Mouse (Mus musculus) stomach, postnatal 0 days (tissue): Measurements from ENCODE around the gene Mtus2. TPM values are rescaled to one million over a fixed set of nuclear protein-coding genes. Genes with fewer than 3 reads are reported as not detected.
"Not testable (repeated sequence)": the region's sequence is repeated elsewhere in the genome, so short reads cannot be mapped to it uniquely, and the experiment has no call there.

Experiments used
- ATAC-seq: fragments of 200-750 bp; cut with Nextera tagmentation; 2 replicates; pipeline ENCODE4 v1.8.0; 2017; ENCODE audit not compliant: low FRiP score, low TSS enrichment
- DNase-seq: peaks from one replicate; pipeline ENCODE4 v3.0.0-alpha.2; 2016; ENCODE audit warnings: low spot score
- H3K27ac ChIP-seq: fragments of 300-500 bp; sonication (generic); replicated peaks from 2 replicates; pipeline ENCODE4 v1.5.1; 2014; ENCODE audit warnings: mild to moderate bottlenecking, control low read depth
- H3K27me3 ChIP-seq: fragments of 300-500 bp; sonication (generic); 2 replicates; pipeline ENCODE4 v1.6.1; 2014; ENCODE audit warnings: low read length; ENCODE audit not compliant: control insufficient read depth, insufficient read depth
- H3K36me3 ChIP-seq: fragments of 300-500 bp; sonication (generic); 2 replicates; pipeline ENCODE4 v1.6.1; 2014; ENCODE audit warnings: low read length, mixed read lengths; ENCODE audit not compliant: control insufficient read depth, insufficient read depth
- H3K4me1 ChIP-seq: fragments of 300-500 bp; sonication (generic); replicated peaks from 2 replicates; pipeline ENCODE4 v1.6.1; 2014; ENCODE audit warnings: antibody characterized with exemption; ENCODE audit not compliant: control insufficient read depth, insufficient read depth
- H3K4me2 ChIP-seq: fragments of 300-500 bp; sonication (generic); replicated peaks from 2 replicates; pipeline ENCODE4 v1.6.1; 2014; ENCODE audit warnings: low read depth, mild to moderate bottlenecking, control low read depth, moderate library complexity
- H3K4me3 ChIP-seq: fragments of 300-500 bp; sonication (generic); 2 replicates; pipeline ENCODE4 v1.5.1; 2014; ENCODE audit warnings: low read depth, low read length, control low read depth
- H3K9ac ChIP-seq: fragments of 300-500 bp; sonication (generic); 2 replicates; pipeline ENCODE4 v1.6.1; 2014; ENCODE audit warnings: mild to moderate bottlenecking, low read length, control low read depth, mixed read lengths
- H3K9me3 ChIP-seq: fragments of 300-500 bp; sonication (generic); 2 replicates; pipeline ENCODE4 v1.6.1; 2016; ENCODE audit warnings: low read length; ENCODE audit not compliant: control insufficient read depth
- CTCF ChIP-seq: IDR thresholded peaks from 2 replicates; pipeline ENCODE4 v1.5.1; 2016; ENCODE audit warnings: antibody characterized with exemption, low read depth, mild to moderate bottlenecking, moderate library complexity
- EP300 ChIP-seq: optimal IDR thresholded peaks from 2 replicates; pipeline ENCODE3; 2016; ENCODE audit warnings: antibody characterized with exemption
- WGBS: fragments of 180-500 bp; shearing (Covaris S2); extraction: QIAGEN DNeasy Blood & Tissue Kit; methylation state at CpG from one replicate; pipeline ENCODE4 v1.1.7; 2014; 5-methylcytosine and 5-hydroxymethylcytosine counted together
- polyA plus RNA-seq: library from polyadenylated mRNA; unstranded; fragments of >200 nt; fragmentation: Nextera tagmentation; extraction: Ambion mirVana; gene quantifications from 2 replicates; pipeline ENCODE4 v1.2.1, GENCODE M21; 2015

Gene Mtus2
- polyA plus RNA-seq, 1 experiment from 2014 or later: 12.3 TPM

- H3K9ac ChIP-seq: no peak overlapping the region
- no peaks in the 10 kb centered on the region for H3K4me1 ChIP-seq
- no peak for TF ChIP-seq EP300
- TF ChIP-seq CTCF: peak; percentile 46
- H3K4me2 ChIP-seq: no peak overlapping the region
- ATAC-seq: no peak
- H3K9me3 ChIP-seq: no peaks in the 10 kb centered on the region
- DNase-seq: no peak
- H3K27ac ChIP-seq: no peak overlapping the region
- H3K4me3 ChIP-seq: no peak overlapping the region
- WGBS: 79% methylated on average over 7 of the region's 7 CpGs
- H3K27me3 ChIP-seq: no peaks in the 10 kb centered on the region
- no peaks in the 10 kb centered on the region for H3K36me3 ChIP-seq
Measured at GRCm38 (mm10) chr5:147928668-147929497, 28.2 kb upstream of the Mtus2 start.

DNA sequence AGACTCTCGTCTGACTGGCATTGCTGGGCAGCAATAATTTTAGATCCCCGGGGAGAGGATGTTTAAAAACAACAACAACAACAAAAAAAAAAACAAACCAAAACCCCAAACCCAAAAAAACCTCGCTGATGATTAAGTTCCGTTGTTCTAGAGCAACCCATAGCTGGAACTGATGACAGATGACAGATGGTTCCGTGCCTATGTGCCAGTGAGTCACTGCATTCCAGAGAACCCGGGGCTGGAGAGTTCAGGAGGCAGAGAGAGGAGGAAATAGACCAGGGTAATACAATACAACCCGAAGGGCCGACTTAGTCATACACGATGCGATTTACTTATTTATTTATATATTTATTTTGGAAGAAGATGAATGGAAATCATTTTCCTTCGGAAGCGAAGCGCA, 22.0 kb upstream of the Mtus2 start:
- Histone ChIP-seq H3K4me3 (no peak overlapping the region), H3K9ac (no peak overlapping the region)

GRCm38 (mm10) chr5:147939226-147939625, 17.9 kb upstream of the Mtus2 start:
- DNase-seq: no peak

More for the DNA sequence above, 22.0 kb upstream of the Mtus2 start:
- Histone ChIP-seq H3K27ac (no peak overlapping the region), H3K9me3 (no peaks in the 10 kb centered on the region), H3K27me3 (no peaks in the 10 kb centered on the region), H3K4me2 (no peak overlapping the region), H3K36me3 (no peaks in the 10 kb centered on the region), H3K4me1 (no peaks in the 10 kb centered on the region)
- DNase-seq (no peak), ATAC-seq (no peak)
- 79% methylated on average over 13 of the region's 13 CpGs for WGBS
- TF ChIP-seq EP300 (no peak), CTCF (no peak)

DNA sequence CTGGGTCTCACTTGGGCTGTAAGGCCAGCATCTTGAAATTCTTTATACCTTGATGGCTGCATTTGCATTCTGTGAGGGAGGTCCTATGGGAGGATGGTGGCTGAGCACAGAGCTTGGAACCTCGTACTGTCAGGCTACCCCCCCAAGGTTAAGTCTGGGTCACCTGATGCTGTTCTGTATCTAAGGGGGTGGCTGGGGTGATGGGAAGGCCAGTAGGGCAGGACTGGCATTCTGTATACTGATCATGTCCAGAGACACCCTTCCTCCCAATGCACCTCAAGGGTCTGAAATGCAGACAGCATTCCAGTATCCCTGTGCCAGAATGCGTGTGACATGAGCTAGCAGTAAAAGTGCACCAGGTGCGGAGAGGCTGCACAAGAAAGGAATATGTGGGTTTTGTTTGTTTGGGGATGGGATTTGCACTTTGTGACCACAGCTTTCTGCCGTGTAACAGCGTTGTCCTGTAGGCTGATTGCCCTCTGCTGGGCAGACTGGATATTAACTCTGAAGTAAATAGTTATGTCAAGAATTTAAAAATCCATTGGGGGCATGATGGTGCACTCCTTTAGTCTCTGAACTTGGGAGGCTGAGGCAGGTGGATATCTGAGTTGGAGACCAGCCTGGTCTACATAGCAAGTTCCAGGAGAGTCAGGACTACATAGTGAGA, 12.0 kb upstream of the Mtus2 start:
- Histone ChIP-seq H3K4me3 (no peak overlapping the region), H3K9ac (no peak overlapping the region), H3K27ac (no peak overlapping the region), H3K4me2 (no peak overlapping the region), H3K4me1 (no peaks in the 10 kb centered on the region), H3K36me3 (no peaks in the 10 kb centered on the region), H3K9me3 (no peaks in the 10 kb centered on the region), H3K27me3 (no peaks in the 10 kb centered on the region)
- 19% methylated on average over 5 of the region's 5 CpGs for WGBS
- ATAC-seq: no peak
- peak; percentile 23 for DNase-seq
- no peak for TF ChIP-seq EP300
- TF ChIP-seq CTCF: peak; percentile 82

More at GRCm38 (mm10) chr5:147939226-147939625, 17.9 kb upstream of the Mtus2 start:
- Histone ChIP-seq H3K27me3 (no peaks in the 10 kb centered on the region), H3K4me3 (no peak overlapping the region), H3K4me2 (no peak overlapping the region), H3K36me3 (no peaks in the 10 kb centered on the region), H3K27ac (no peak overlapping the region), H3K9me3 (no peaks in the 10 kb centered on the region), H3K9ac (no peak overlapping the region), H3K4me1 (no peaks in the 10 kb centered on the region)
- no peak for TF ChIP-seq EP300
- no peak for TF ChIP-seq CTCF
- ATAC-seq: no peak
- 62% methylated on average over 5 of the region's 5 CpGs for WGBS

DNA sequence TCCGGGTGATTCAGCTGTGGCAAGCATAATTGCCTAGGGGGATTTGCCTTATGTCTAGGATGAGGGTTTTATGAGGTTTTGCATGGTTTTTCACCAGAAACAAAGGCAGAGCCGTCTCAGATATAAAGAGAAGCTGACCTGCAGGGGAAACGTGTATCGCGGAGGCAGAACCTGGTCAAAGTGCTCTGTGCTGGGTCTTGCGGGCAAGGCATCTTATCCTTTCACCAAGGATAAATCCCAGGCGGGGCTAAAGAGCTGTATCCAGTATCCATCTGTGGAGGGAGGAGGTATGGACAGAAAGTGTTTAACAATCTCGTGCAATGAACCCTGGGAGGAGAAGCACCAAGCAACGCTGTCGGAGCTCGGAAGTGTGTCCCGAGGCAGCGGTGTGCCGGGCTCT, 7.2 kb upstream of the Mtus2 start:
- H3K27me3 ChIP-seq: no peaks in the 10 kb centered on the region
- H3K4me3 ChIP-seq: no peak overlapping the region
- TF ChIP-seq EP300 (no peak), CTCF (no peak)
- ATAC-seq: no peak
- no peak overlapping the region for H3K4me2 ChIP-seq
- WGBS: 81% methylated on average over 14 of the region's 14 CpGs
- H3K9me3 ChIP-seq: no peaks in the 10 kb centered on the region
- no peak overlapping the region for H3K9ac ChIP-seq
- H3K36me3 ChIP-seq: no peaks in the 10 kb centered on the region
- no peaks in the 10 kb centered on the region for H3K4me1 ChIP-seq
- H3K27ac ChIP-seq: no peak overlapping the region
- no peak for DNase-seq

- WGBS: 38% methylated on average over 2 of the region's 2 CpGs
Measured at GRCm38 (mm10) chr5:147951751-147952150, 5.4 kb upstream of the Mtus2 start.

DNA sequence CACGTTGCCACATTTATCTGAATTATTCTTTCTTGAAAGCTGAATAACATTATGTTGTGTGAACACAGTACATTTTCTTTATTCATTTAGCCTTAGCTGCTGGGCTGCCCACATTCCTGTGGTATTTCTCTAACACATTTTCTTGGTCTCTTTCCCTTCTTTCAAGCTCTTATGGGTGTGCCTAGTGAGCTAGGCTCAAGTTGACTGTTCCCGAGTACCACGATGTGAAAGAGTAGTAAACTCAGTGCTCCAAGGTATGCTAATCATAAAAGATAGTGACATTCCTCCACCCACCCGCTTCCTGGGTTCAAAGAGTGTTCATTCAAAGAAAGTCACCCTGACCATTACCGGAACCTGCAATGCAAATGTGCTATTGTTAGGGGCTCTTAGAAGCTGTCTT, 3.9 kb upstream of the Mtus2 start:
- 75% methylated on average over 5 of the region's 5 CpGs for WGBS
- not testable (repeated sequence) for H3K9me3 ChIP-seq

More at GRCm38 (mm10) chr5:147951751-147952150, 5.4 kb upstream of the Mtus2 start:
- Histone ChIP-seq H3K27me3 (no peaks in the 10 kb centered on the region), H3K4me1 (no peaks in the 10 kb centered on the region), H3K9me3 (no peaks in the 10 kb centered on the region), H3K4me2 (no peak overlapping the region), H3K36me3 (no peaks in the 10 kb centered on the region), H3K9ac (no peak overlapping the region), H3K27ac (no peak overlapping the region), H3K4me3 (no peak overlapping the region)
- DNase-seq: no peak
- ATAC-seq: no peak
- no peak for TF ChIP-seq CTCF
- TF ChIP-seq EP300: no peak

More for the DNA sequence above, 3.9 kb upstream of the Mtus2 start:
- not testable (repeated sequence) for H3K4me2 ChIP-seq, H3K9ac ChIP-seq, H3K27me3 ChIP-seq, H3K4me1 ChIP-seq, H3K27ac ChIP-seq, DNase-seq, ATAC-seq, H3K4me3 ChIP-seq, H3K36me3 ChIP-seq
